Mouse (Mus musculus) neural tube, embryonic 15.5 days (tissue): ENCODE results near the gene Fxyd7. TPM values are rescaled to one million over a fixed set of nuclear protein-coding genes. Genes with fewer than 3 reads are reported as not detected.

Source experiments
- ATAC-seq: fragments of 200-750 bp; cut with Nextera tagmentation; 2 replicates; pipeline ENCODE4 v1.8.0; 2017; ENCODE audit warnings: mild to moderate bottlenecking, moderate TSS enrichment, moderate library complexity; ENCODE audit not compliant: low FRiP score
- H3K27ac ChIP-seq: fragments of 300-500 bp; sonication (generic); replicated peaks from 2 replicates; pipeline ENCODE4 v1.5.1; 2015; ENCODE audit warnings: mild to moderate bottlenecking, inconsistent platforms
- H3K27me3 ChIP-seq: fragments of 300-500 bp; sonication (generic); replicated peaks from 2 replicates; pipeline ENCODE4 v1.6.1; 2015; ENCODE audit warnings: inconsistent platforms
- H3K36me3 ChIP-seq: fragments of 300-500 bp; sonication (generic); 2 replicates; pipeline ENCODE4 v1.6.1; 2015; ENCODE audit warnings: inconsistent platforms
- H3K4me1 ChIP-seq: fragments of 300-500 bp; sonication (generic); 2 replicates; pipeline ENCODE4 v1.6.1; 2015; ENCODE audit warnings: inconsistent platforms
- H3K4me2 ChIP-seq: fragments of 300-500 bp; sonication (generic); 2 replicates; pipeline ENCODE4 v1.6.1; 2015; ENCODE audit warnings: inconsistent platforms, mild to moderate bottlenecking, moderate library complexity
- H3K4me3 ChIP-seq: fragments of 300-500 bp; sonication (generic); replicated peaks from 2 replicates; pipeline ENCODE4 v1.5.1; 2015; ENCODE audit warnings: mild to moderate bottlenecking, inconsistent platforms
- H3K9ac ChIP-seq: fragments of 300-500 bp; sonication (generic); replicated peaks from 2 replicates; pipeline ENCODE4 v1.6.1; 2015; ENCODE audit warnings: mild to moderate bottlenecking, inconsistent platforms
- H3K9me3 ChIP-seq: fragments of 300-500 bp; sonication (generic); replicated peaks from 2 replicates; pipeline ENCODE4 v1.6.1; 2016; ENCODE audit warnings: inconsistent platforms
- WGBS: fragments of 180-500 bp; shearing (Covaris S2); methylation state at CpG from one replicate; pipeline ENCODE4 v1.1.7; 2015; ENCODE audit warnings: mixed read lengths; 5-methylcytosine and 5-hydroxymethylcytosine counted together
- polyA plus RNA-seq: library from polyadenylated mRNA; unstranded; fragments of >200 nt; fragmentation: Nextera tagmentation; extraction: Ambion mirVana; gene quantifications from 2 replicates; pipeline ENCODE4 v1.2.1, GENCODE M21; 2015

The Fxyd7 gene
- polyA plus RNA-seq, 1 experiment from 2014 or later, result 417 TPM

GRCm38 (mm10) chr7:31049135-31049845 lies 2.0 kb downstream of the Fxyd7 start:
- no peaks in the 10 kb centered on the region for H3K36me3 ChIP-seq
- 22% methylated on average over 5 of the region's 5 CpGs for WGBS
- H3K4me1 ChIP-seq, result peaks cover 48% of the 10 kb centered on the region
- peak overlapping the region; percentile 65 for H3K4me2 ChIP-seq
- H3K9ac ChIP-seq, result peak overlapping the region; percentile 63
- no peaks in the 10 kb centered on the region for H3K9me3 ChIP-seq
- peak overlapping the region; percentile 57 for H3K27ac ChIP-seq
- peaks cover 55% of the 10 kb centered on the region for H3K27me3 ChIP-seq
- peak; percentile 10 for ATAC-seq
- H3K4me3 ChIP-seq, result peak overlapping the region; percentile 52

- WGBS, result 39% methylated on average over 10 of the region's 10 CpGs
- no peak within 1 kb of the TSS for H3K27ac ChIP-seq
- peaks cover 3% of the 10 kb centered on the region; the same call in 1 of the 2 replicates for H3K4me1 ChIP-seq
- peak within 1 kb of the TSS; percentile 17; the same call in 1 of the 2 replicates for H3K9ac ChIP-seq
- no peaks in the 10 kb centered on the region for H3K36me3 ChIP-seq
- no peaks in the 10 kb centered on the region for H3K9me3 ChIP-seq
- ATAC-seq, result no peak
- peaks cover 63% of the 10 kb centered on the region for H3K27me3 ChIP-seq
- peak within 1 kb of the TSS; percentile 18; the same call in 1 of the 2 replicates for H3K4me3 ChIP-seq
- peak within 1 kb of the TSS; percentile 45 for H3K4me2 ChIP-seq
Observed at GRCm38 (mm10) chr7:31042431-31042910, 8.8 kb downstream of the Fxyd7 start, which contains the start of gene Fxyd5. Fxyd5 (minus strand) TSS chr7:31042481.

- Histone ChIP-seq H3K36me3 (no peaks in the 10 kb centered on the region), H3K4me3 (peak overlapping the region; percentile 18; the same call in 1 of the 2 replicates), H3K9ac (peak overlapping the region; percentile 17; the same call in 1 of the 2 replicates), H3K4me1 (peaks cover 3% of the 10 kb centered on the region; the same call in 1 of the 2 replicates), H3K27ac (no peak overlapping the region), H3K9me3 (no peaks in the 10 kb centered on the region), H3K4me2 (peak overlapping the region; percentile 45), H3K27me3 (peaks cover 63% of the 10 kb centered on the region)
- ATAC-seq, result peak; percentile 16; the same call in 1 of the 2 replicates
- WGBS, result 5% methylated on average over 28 of the region's 28 CpGs
Observed at GRCm38 (mm10) chr7:31041662-31042315, 9.5 kb downstream of the Fxyd7 start.

GRCm38 (mm10) chr7:31041023-31041407 lies 10.3 kb downstream of the Fxyd7 start:
- ATAC-seq, result no peak
- Histone ChIP-seq H3K27ac (no peak overlapping the region), H3K4me3 (no peak overlapping the region), H3K4me2 (peak overlapping the region; percentile 45; the same call in 1 of the 2 replicates), H3K36me3 (no peaks in the 10 kb centered on the region), H3K4me1 (peaks cover 3% of the 10 kb centered on the region; the same call in 1 of the 2 replicates), H3K9ac (no peak overlapping the region), H3K27me3 (peaks cover 59% of the 10 kb centered on the region), H3K9me3 (no peaks in the 10 kb centered on the region)
- WGBS, result 48% methylated on average over 8 of the region's 8 CpGs

GRCm38 (mm10) chr7:31040281-31041022 lies 10.8 kb downstream of the Fxyd7 start:
- no peak overlapping the region for H3K4me2 ChIP-seq
- H3K9me3 ChIP-seq, result no peaks in the 10 kb centered on the region
- peaks cover 3% of the 10 kb centered on the region; the same call in 1 of the 2 replicates for H3K4me1 ChIP-seq
- no peak for ATAC-seq
- H3K27me3 ChIP-seq, result peaks cover 55% of the 10 kb centered on the region
- no peak overlapping the region for H3K27ac ChIP-seq
- H3K36me3 ChIP-seq, result no peaks in the 10 kb centered on the region
- no peak overlapping the region for H3K4me3 ChIP-seq
- WGBS, result 79% methylated on average over 12 of the region's 12 CpGs
- no peak overlapping the region for H3K9ac ChIP-seq

GRCm38 (mm10) chr7:31039011-31039410 lies 12.3 kb downstream of the Fxyd7 start:
- H3K4me1 ChIP-seq, result peaks cover 3% of the 10 kb centered on the region; the same call in 1 of the 2 replicates
- H3K9ac ChIP-seq, result no peak overlapping the region
- H3K27me3 ChIP-seq, result peaks cover 41% of the 10 kb centered on the region
- no peaks in the 10 kb centered on the region for H3K36me3 ChIP-seq
- H3K9me3 ChIP-seq, result no peaks in the 10 kb centered on the region
- 89% methylated on average over 4 of the region's 4 CpGs for WGBS
- no peak overlapping the region for H3K4me3 ChIP-seq
- no peak for ATAC-seq
- H3K27ac ChIP-seq, result no peak overlapping the region
- no peak overlapping the region for H3K4me2 ChIP-seq

- H3K4me2 ChIP-seq, result no peak overlapping the region
- no peaks in the 10 kb centered on the region for H3K36me3 ChIP-seq
- no peaks in the 10 kb centered on the region for H3K9me3 ChIP-seq
- H3K9ac ChIP-seq, result no peak overlapping the region
- ATAC-seq, result no peak
- H3K27ac ChIP-seq, result no peak overlapping the region
- no peak overlapping the region for H3K4me3 ChIP-seq
- peaks cover 28% of the 10 kb centered on the region for H3K27me3 ChIP-seq
- 76% methylated on average over 2 of the region's 2 CpGs for WGBS
- peaks cover 3% of the 10 kb centered on the region; the same call in 1 of the 2 replicates for H3K4me1 ChIP-seq
Observed at GRCm38 (mm10) chr7:31037675-31038074, 13.6 kb downstream of the Fxyd7 start.

- Histone ChIP-seq H3K4me2 (no peak overlapping the region), H3K9ac (no peak overlapping the region), H3K4me3 (no peak overlapping the region), H3K27ac (no peak overlapping the region), H3K9me3 (no peaks in the 10 kb centered on the region), H3K27me3 (peaks cover 21% of the 10 kb centered on the region), H3K4me1 (peaks cover under 1% of the 10 kb centered on the region; the same call in 1 of the 2 replicates), H3K36me3 (no peaks in the 10 kb centered on the region)
- WGBS, result 89% methylated on average over 7 of the region's 7 CpGs
- ATAC-seq, result no peak
Observed at GRCm38 (mm10) chr7:31036917-31037316, 14.3 kb downstream of the Fxyd7 start.

- H3K4me1 ChIP-seq, result no peaks in the 10 kb centered on the region
- ATAC-seq, result no peak
- H3K4me3 ChIP-seq, result no peak overlapping the region
- no peak overlapping the region for H3K9ac ChIP-seq
- no peak overlapping the region for H3K4me2 ChIP-seq
- H3K9me3 ChIP-seq, result no peaks in the 10 kb centered on the region
- H3K27ac ChIP-seq, result no peak overlapping the region
- H3K36me3 ChIP-seq, result no peaks in the 10 kb centered on the region
- WGBS, result 85% methylated on average over 11 of the region's 11 CpGs
- 0 out of 2 replicates have a peak, but pooled peaks cover 6% of the 10 kb centered on the region for H3K27me3 ChIP-seq
Observed at GRCm38 (mm10) chr7:31035291-31035690, 16.0 kb downstream of the Fxyd7 start.

- H3K4me3 ChIP-seq, result no peak overlapping the region
- H3K9ac ChIP-seq, result no peak overlapping the region
- no peaks in the 10 kb centered on the region for H3K9me3 ChIP-seq
- no peak overlapping the region for H3K4me2 ChIP-seq
- no peak for ATAC-seq
- WGBS, result 66% methylated on average over 11 of the region's 11 CpGs
- H3K36me3 ChIP-seq, result no peaks in the 10 kb centered on the region
- H3K27me3 ChIP-seq, result 0 out of 2 replicates have a peak, but pooled peaks cover 2% of the 10 kb centered on the region
- no peaks in the 10 kb centered on the region for H3K4me1 ChIP-seq
- no peak overlapping the region for H3K27ac ChIP-seq
Observed at GRCm38 (mm10) chr7:31034789-31035188, 16.5 kb downstream of the Fxyd7 start.
